Mouse (Mus musculus): Measurements from ENCODE around the gene Unc13b. TPM values are rescaled to one million over a fixed set of nuclear protein-coding genes. Genes with fewer than 3 reads are reported as not detected.

The Unc13b gene
- polyA plus RNA-seq (2015; fragmentation: Nextera tagmentation; extraction: Ambion mirVana): 4.9 and 6.3 TPM in 2 replicates

- Histone ChIP-seq H3K27ac (replicated peaks) (0 out of 2 replicates have a peak within 1 kb of the TSS, but pooled peaks have one; percentile 28), H3K27me3 (peaks cover 10% of the 10 kb centered on the region), H3K4me2 (replicated peaks) (peak within 1 kb of the TSS; percentile 99), H3K9me3 (replicated peaks) (no peaks in the 10 kb centered on the region), H3K4me1 (peaks cover 5% of the 10 kb centered on the region; the same call in 1 of the 2 replicates), H3K4me3 (replicated peaks) (peak within 1 kb of the TSS; percentile 67), H3K9ac (peak within 1 kb of the TSS; percentile 39), H3K36me3 (no peaks in the 10 kb centered on the region)
- under 1% methylated on average over 87 of the region's 90 CpGs for WGBS
- ATAC-seq (ENCODE audit: insufficient number of reproducible peaks, low FRiP score, low TSS enrichment, low read depth): peak; percentile 94
These were observed at the start of gene Unc13b for GRCm38 (mm10) chr4:43058753-43059654. TSS of gene Unc13b (plus strand) at chr4:43058953.

GRCm38 (mm10) chr4:43010161-43011038 lies 48.4 kb upstream of the Unc13b start, which contains the start of gene Fancg:
TSS of gene Fancg (minus strand) at chr4:43010506.
- H3K4me3 ChIP-seq (replicated peaks): peak within 1 kb of the TSS; percentile 86
- H3K9me3 ChIP-seq (replicated peaks): no peaks in the 10 kb centered on the region
- H3K27me3 ChIP-seq: no peaks in the 10 kb centered on the region
- peak; percentile 90 for ATAC-seq (ENCODE audit: insufficient number of reproducible peaks, low FRiP score, low TSS enrichment, low read depth)
- no peaks in the 10 kb centered on the region for H3K36me3 ChIP-seq
- H3K4me1 ChIP-seq: peaks cover 13% of the 10 kb centered on the region
- H3K4me2 ChIP-seq (replicated peaks): peak within 1 kb of the TSS; percentile 80
- 1% methylated on average over 37 of the region's 37 CpGs for whole genome bisulfite sequencing
- H3K27ac ChIP-seq (replicated peaks): peak within 1 kb of the TSS; percentile 39
- H3K9ac ChIP-seq: peak within 1 kb of the TSS; percentile 23

GRCm38 (mm10) chr4:43012091-43012490 lies 46.7 kb upstream of the Unc13b start:
- no peak overlapping the region for H3K4me3 ChIP-seq (replicated peaks)
- no peaks in the 10 kb centered on the region for H3K9me3 ChIP-seq (replicated peaks)
- 90% methylated on average over 1 of the region's 1 CpGs for WGBS
- no peaks in the 10 kb centered on the region for H3K27me3 ChIP-seq
- H3K27ac ChIP-seq (replicated peaks): no peak overlapping the region
- H3K9ac ChIP-seq: no peak overlapping the region
- peaks cover 9% of the 10 kb centered on the region for H3K36me3 ChIP-seq
- ATAC-seq (ENCODE audit: insufficient number of reproducible peaks, low FRiP score, low TSS enrichment, low read depth): no peak
- H3K4me2 ChIP-seq (replicated peaks): no peak overlapping the region
- H3K4me1 ChIP-seq: peaks cover 13% of the 10 kb centered on the region

- ATAC-seq (ENCODE audit: insufficient number of reproducible peaks, low FRiP score, low TSS enrichment, low read depth): no peak
- Histone ChIP-seq H3K9ac (no peak overlapping the region), H3K4me2 (replicated peaks) (no peak overlapping the region), H3K27ac (replicated peaks) (no peak overlapping the region), H3K36me3 (peaks cover 66% of the 10 kb centered on the region), H3K4me3 (replicated peaks) (no peak overlapping the region), H3K4me1 (no peaks in the 10 kb centered on the region), H3K27me3 (no peaks in the 10 kb centered on the region), H3K9me3 (replicated peaks) (no peaks in the 10 kb centered on the region)
- WGBS: 85% methylated on average over 4 of the region's 4 CpGs
These were observed 40.6 kb upstream of the Unc13b start for GRCm38 (mm10) chr4:43018156-43018555.

GRCm38 (mm10) chr4:43019176-43019575 lies 39.6 kb upstream of the Unc13b start:
- WGBS: 90% methylated on average over 10 of the region's 10 CpGs
- Histone ChIP-seq H3K9me3 (replicated peaks) (no peaks in the 10 kb centered on the region), H3K27me3 (no peaks in the 10 kb centered on the region), H3K4me1 (peaks cover under 1% of the 10 kb centered on the region; the same call in 1 of the 2 replicates), H3K4me3 (replicated peaks) (no peak overlapping the region), H3K27ac (replicated peaks) (no peak overlapping the region), H3K36me3 (peaks cover 73% of the 10 kb centered on the region), H3K9ac (no peak overlapping the region), H3K4me2 (replicated peaks) (no peak overlapping the region)
- ATAC-seq (ENCODE audit: insufficient number of reproducible peaks, low FRiP score, low TSS enrichment, low read depth): no peak

- no peak overlapping the region for H3K27ac ChIP-seq (replicated peaks)
- H3K9ac ChIP-seq: no peak overlapping the region
- peaks cover 7% of the 10 kb centered on the region for H3K4me1 ChIP-seq
- H3K4me2 ChIP-seq (replicated peaks): no peak overlapping the region
- H3K4me3 ChIP-seq (replicated peaks): no peak overlapping the region
- H3K9me3 ChIP-seq (replicated peaks): no peaks in the 10 kb centered on the region
- ATAC-seq (ENCODE audit: insufficient number of reproducible peaks, low FRiP score, low TSS enrichment, low read depth): no peak
- H3K27me3 ChIP-seq: no peaks in the 10 kb centered on the region
- WGBS: 93% methylated on average over 23 of the region's 23 CpGs
- peaks cover 73% of the 10 kb centered on the region for H3K36me3 ChIP-seq
These were observed 38.9 kb upstream of the Unc13b start for GRCm38 (mm10) chr4:43019641-43020465.

GRCm38 (mm10) chr4:43020876-43021275 lies 37.9 kb upstream of the Unc13b start:
- 86% methylated on average over 16 of the region's 16 CpGs for WGBS
- H3K36me3 ChIP-seq: peaks cover 73% of the 10 kb centered on the region
- peaks cover 11% of the 10 kb centered on the region for H3K4me1 ChIP-seq
- no peak overlapping the region for H3K9ac ChIP-seq
- no peak overlapping the region for H3K4me2 ChIP-seq (replicated peaks)
- no peak overlapping the region for H3K27ac ChIP-seq (replicated peaks)
- no peaks in the 10 kb centered on the region for H3K9me3 ChIP-seq (replicated peaks)
- H3K4me3 ChIP-seq (replicated peaks): no peak overlapping the region
- ATAC-seq (ENCODE audit: insufficient number of reproducible peaks, low FRiP score, low TSS enrichment, low read depth): no peak
- H3K27me3 ChIP-seq: no peaks in the 10 kb centered on the region

- no peaks in the 10 kb centered on the region for H3K9me3 ChIP-seq (replicated peaks)
- no peak overlapping the region for H3K27ac ChIP-seq (replicated peaks)
- 76% methylated on average over 17 of the region's 17 CpGs for WGBS
- no peak overlapping the region for H3K4me2 ChIP-seq (replicated peaks)
- no peak overlapping the region for H3K4me3 ChIP-seq (replicated peaks)
- peaks cover 68% of the 10 kb centered on the region for H3K36me3 ChIP-seq
- ATAC-seq (ENCODE audit: insufficient number of reproducible peaks, low FRiP score, low TSS enrichment, low read depth): no peak
- H3K9ac ChIP-seq: no peak overlapping the region
- H3K4me1 ChIP-seq: peaks cover 11% of the 10 kb centered on the region
- no peaks in the 10 kb centered on the region for H3K27me3 ChIP-seq
These were observed 37.4 kb upstream of the Unc13b start for GRCm38 (mm10) chr4:43021341-43021740.

GRCm38 (mm10) chr4:43024673-43025072 lies 34.1 kb upstream of the Unc13b start:
- ATAC-seq (ENCODE audit: insufficient number of reproducible peaks, low FRiP score, low TSS enrichment, low read depth): no peak
- peak overlapping the region; percentile 65 for H3K4me3 ChIP-seq (replicated peaks)
- H3K9me3 ChIP-seq (replicated peaks): no peaks in the 10 kb centered on the region
- peak overlapping the region; percentile 28 for H3K9ac ChIP-seq
- 69% methylated on average over 14 of the region's 14 CpGs for WGBS
- H3K4me2 ChIP-seq (replicated peaks): peak overlapping the region; percentile 72
- H3K27ac ChIP-seq (replicated peaks): peak overlapping the region; percentile 92
- no peaks in the 10 kb centered on the region for H3K27me3 ChIP-seq
- H3K36me3 ChIP-seq: peaks cover 70% of the 10 kb centered on the region
- H3K4me1 ChIP-seq: peaks cover 16% of the 10 kb centered on the region

GRCm38 (mm10) chr4:43025084-43025960 lies 33.4 kb upstream of the Unc13b start, which contains the start of gene Pigo:
TSS of gene Pigo (minus strand) at chr4:43025819.
- 4% methylated on average over 42 of the region's 42 CpGs for WGBS

More at GRCm38 (mm10) chr4:43025084-43025960, 33.4 kb upstream of the Unc13b start, which contains the start of gene Pigo:
- Histone ChIP-seq H3K36me3 (peaks cover 67% of the 10 kb centered on the region), H3K9ac (peak within 1 kb of the TSS; percentile 28), H3K4me1 (peaks cover 23% of the 10 kb centered on the region), H3K27ac (replicated peaks) (peak within 1 kb of the TSS; percentile 92), H3K4me2 (replicated peaks) (peak within 1 kb of the TSS; percentile 72), H3K9me3 (replicated peaks) (no peaks in the 10 kb centered on the region), H3K27me3 (no peaks in the 10 kb centered on the region), H3K4me3 (replicated peaks) (peak within 1 kb of the TSS; percentile 65)
- ATAC-seq (ENCODE audit: insufficient number of reproducible peaks, low FRiP score, low TSS enrichment, low read depth): peak; percentile 87

Data from embryonic facial prominence, embryonic 15.5 days (tissue).